Mouse (Mus musculus) midbrain, embryonic 12.5 days (tissue): ENCODE results near the gene Bri3. TPM values are rescaled to one million over a fixed set of nuclear protein-coding genes. Genes with fewer than 3 reads are reported as not detected.

Experiments used
- ATAC-seq: fragments of 200-750 bp; cut with Nextera tagmentation; 2 replicates; pipeline ENCODE4 v1.8.0; 2017; ENCODE audit warnings: low read depth, moderate TSS enrichment, moderate library complexity; ENCODE audit not compliant: low FRiP score
- H3K27ac ChIP-seq: fragments of 300-500 bp; sonication (generic); replicated peaks from 2 replicates; pipeline ENCODE4 v1.5.1; 2016; ENCODE audit warnings: mild to moderate bottlenecking
- H3K27me3 ChIP-seq: fragments of 300-500 bp; sonication (generic); 2 replicates; pipeline ENCODE4 v1.6.1; 2016; ENCODE audit warnings: mild to moderate bottlenecking
- H3K36me3 ChIP-seq: fragments of 300-500 bp; sonication (generic); 2 replicates; pipeline ENCODE4 v1.6.1; 2016
- H3K4me1 ChIP-seq: fragments of 300-500 bp; sonication (generic); 2 replicates; pipeline ENCODE4 v1.6.1; 2016
- H3K4me2 ChIP-seq: fragments of 300-500 bp; sonication (generic); replicated peaks from 2 replicates; pipeline ENCODE4 v1.6.1; 2016; ENCODE audit warnings: mild to moderate bottlenecking, moderate library complexity
- H3K4me3 ChIP-seq: fragments of 300-500 bp; sonication (generic); 2 replicates; pipeline ENCODE4 v1.5.1; 2016; ENCODE audit warnings: mild to moderate bottlenecking
- H3K9ac ChIP-seq: fragments of 300-500 bp; sonication (generic); replicated peaks from 2 replicates; pipeline ENCODE4 v1.6.1; 2016; ENCODE audit warnings: mild to moderate bottlenecking, moderate library complexity
- H3K9me3 ChIP-seq: fragments of 300-500 bp; sonication (generic); 2 replicates; pipeline ENCODE4 v1.6.1; 2016; ENCODE audit warnings: mild to moderate bottlenecking
- WGBS: fragments of 180-500 bp; shearing (Covaris S2); methylation state at CpG from one replicate; pipeline ENCODE4 v1.1.7; 2016; 5-methylcytosine and 5-hydroxymethylcytosine counted together
- polyA plus RNA-seq: library from polyadenylated mRNA; unstranded; fragments of >200 nt; fragmentation: Nextera tagmentation; extraction: Ambion mirVana; gene quantifications from 2 replicates; pipeline ENCODE4 v1.2.1, GENCODE M21; 2016

The Bri3 gene
- polyA plus RNA-seq, 1 experiment from 2014 or later, result 145 TPM

- ATAC-seq, result no peak
- no peak overlapping the region for H3K9ac ChIP-seq
- no peaks in the 10 kb centered on the region; the same call in 1 of the 2 replicates for H3K4me1 ChIP-seq
- H3K27me3 ChIP-seq, result no peaks in the 10 kb centered on the region
- no peaks in the 10 kb centered on the region for H3K9me3 ChIP-seq
- 93% methylated on average over 7 of the region's 7 CpGs for WGBS
- peaks cover 39% of the 10 kb centered on the region for H3K36me3 ChIP-seq
- H3K4me3 ChIP-seq, result no peak overlapping the region
- no peak overlapping the region for H3K27ac ChIP-seq
- no peak overlapping the region for H3K4me2 ChIP-seq
Measured at GRCm38 (mm10) chr5:144269926-144270325, 25.7 kb downstream of the Bri3 start.

GRCm38 (mm10) chr5:144270420-144270819 lies 26.2 kb downstream of the Bri3 start:
- Histone ChIP-seq H3K4me2 (no peak overlapping the region), H3K4me1 (no peaks in the 10 kb centered on the region; the same call in 1 of the 2 replicates), H3K27me3 (no peaks in the 10 kb centered on the region), H3K27ac (no peak overlapping the region), H3K36me3 (peaks cover 36% of the 10 kb centered on the region), H3K9ac (no peak overlapping the region), H3K4me3 (no peak overlapping the region), H3K9me3 (no peaks in the 10 kb centered on the region)
- ATAC-seq, result no peak
- 96% methylated on average over 8 of the region's 8 CpGs for whole genome bisulfite sequencing

DNA sequence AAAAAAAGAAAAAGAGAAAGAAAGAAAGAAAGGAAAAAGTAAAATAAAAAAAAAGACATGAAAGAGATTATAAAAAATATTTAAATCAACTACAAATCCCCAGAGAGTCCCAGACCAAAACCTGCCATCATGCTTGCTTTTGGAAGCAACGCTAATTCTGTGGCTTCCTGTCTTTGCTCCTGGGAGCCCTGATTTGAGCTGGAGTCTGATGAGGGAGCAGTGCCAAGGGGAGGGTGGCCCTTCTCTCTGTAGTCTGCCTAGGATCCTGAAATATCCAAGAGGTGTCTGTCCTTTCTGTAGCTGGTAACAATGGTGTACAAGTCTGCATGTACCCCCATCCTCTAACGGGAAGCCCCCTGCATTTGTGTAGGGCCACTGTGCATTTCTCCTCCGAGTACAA lies 26.9 kb downstream of the Bri3 start:
- Histone ChIP-seq H3K27ac (no peak overlapping the region), H3K27me3 (no peaks in the 10 kb centered on the region), H3K4me1 (no peaks in the 10 kb centered on the region; the same call in 1 of the 2 replicates), H3K9ac (no peak overlapping the region), H3K4me3 (no peak overlapping the region), H3K9me3 (no peaks in the 10 kb centered on the region), H3K4me2 (no peak overlapping the region), H3K36me3 (peaks cover 34% of the 10 kb centered on the region)
- WGBS, result 79% methylated on average over 3 of the region's 3 CpGs
- ATAC-seq, result no peak

- Histone ChIP-seq H3K4me2 (no peak overlapping the region), H3K27me3 (no peaks in the 10 kb centered on the region), H3K27ac (no peak overlapping the region), H3K4me1 (no peaks in the 10 kb centered on the region; the same call in 1 of the 2 replicates), H3K9me3 (no peaks in the 10 kb centered on the region), H3K36me3 (peaks cover 28% of the 10 kb centered on the region), H3K9ac (no peak overlapping the region), H3K4me3 (no peak overlapping the region)
- WGBS, result 82% methylated on average over 5 of the region's 5 CpGs
- no peak for ATAC-seq
Measured at GRCm38 (mm10) chr5:144271772-144272171, 27.5 kb downstream of the Bri3 start.

DNA sequence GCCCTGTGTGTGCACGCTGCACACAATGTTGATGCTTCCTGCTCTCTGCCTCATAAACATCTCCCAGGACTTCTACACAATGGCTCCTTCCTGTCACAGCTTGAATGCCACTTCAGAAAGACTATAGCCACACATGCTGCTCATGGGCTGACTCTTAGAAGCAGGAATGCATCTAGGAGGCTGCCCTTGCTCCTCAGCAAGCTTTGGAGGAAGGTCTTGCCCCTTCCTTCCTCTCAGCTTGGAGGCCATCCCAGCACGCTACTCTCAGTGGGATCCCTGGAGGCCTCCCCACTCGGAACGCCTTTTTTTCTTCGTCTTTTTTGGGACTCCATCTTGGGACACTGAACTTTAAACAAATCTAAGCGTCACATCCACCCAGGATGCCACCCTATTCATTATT lies 30.7 kb downstream of the Bri3 start:
- H3K9me3 ChIP-seq, result no peaks in the 10 kb centered on the region
- no peak for ATAC-seq
- H3K36me3 ChIP-seq, result peaks cover 23% of the 10 kb centered on the region
- no peak overlapping the region for H3K4me3 ChIP-seq
- WGBS, result 51% methylated on average over 6 of the region's 6 CpGs
- no peaks in the 10 kb centered on the region; the same call in 1 of the 2 replicates for H3K4me1 ChIP-seq
- 0 out of 2 replicates have a peak overlapping the region, but pooled peaks have one; percentile 2 for H3K27ac ChIP-seq
- H3K9ac ChIP-seq, result no peak overlapping the region
- H3K27me3 ChIP-seq, result no peaks in the 10 kb centered on the region
- H3K4me2 ChIP-seq, result no peak overlapping the region

GRCm38 (mm10) chr5:144276898-144277630 lies 32.8 kb downstream of the Bri3 start:
- no peak overlapping the region for H3K27ac ChIP-seq
- no peaks in the 10 kb centered on the region; the same call in 1 of the 2 replicates for H3K4me1 ChIP-seq
- WGBS, result 89% methylated on average over 17 of the region's 17 CpGs
- H3K9ac ChIP-seq, result no peak overlapping the region
- H3K4me2 ChIP-seq, result no peak overlapping the region
- no peaks in the 10 kb centered on the region for H3K9me3 ChIP-seq
- no peak overlapping the region for H3K4me3 ChIP-seq
- H3K36me3 ChIP-seq, result peaks cover 21% of the 10 kb centered on the region
- no peaks in the 10 kb centered on the region for H3K27me3 ChIP-seq
- ATAC-seq, result no peak

DNA sequence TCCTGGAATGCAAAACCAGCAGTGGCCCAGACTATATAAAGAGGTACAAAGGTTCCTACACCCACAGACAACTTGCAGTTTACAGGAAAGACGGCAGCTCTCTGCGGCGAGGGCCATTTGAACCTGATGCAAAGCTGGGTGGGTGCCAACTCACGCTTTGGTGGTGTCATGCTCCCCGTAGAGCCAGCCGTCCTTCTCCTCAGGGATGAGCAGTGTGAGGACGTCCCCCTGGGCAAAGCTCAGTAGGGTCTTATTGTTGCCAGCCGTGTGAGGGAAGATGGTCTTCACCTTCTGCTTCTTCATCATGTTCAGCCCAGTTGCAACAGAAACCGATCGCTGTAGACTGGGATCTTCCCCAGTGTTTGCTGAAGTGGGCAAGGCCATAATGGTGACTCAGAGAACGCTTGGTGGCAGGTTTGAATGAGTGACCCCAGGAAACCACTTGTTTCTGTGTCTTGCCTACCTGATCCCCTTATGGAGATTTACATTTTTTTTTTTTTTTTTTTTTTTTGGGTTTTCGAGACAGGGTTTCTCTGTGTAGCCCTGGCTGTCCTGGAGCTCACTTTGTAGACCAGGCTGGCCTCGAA lies 34.2 kb downstream of the Bri3 start:
- WGBS, result 92% methylated on average over 12 of the region's 13 CpGs

DNA sequence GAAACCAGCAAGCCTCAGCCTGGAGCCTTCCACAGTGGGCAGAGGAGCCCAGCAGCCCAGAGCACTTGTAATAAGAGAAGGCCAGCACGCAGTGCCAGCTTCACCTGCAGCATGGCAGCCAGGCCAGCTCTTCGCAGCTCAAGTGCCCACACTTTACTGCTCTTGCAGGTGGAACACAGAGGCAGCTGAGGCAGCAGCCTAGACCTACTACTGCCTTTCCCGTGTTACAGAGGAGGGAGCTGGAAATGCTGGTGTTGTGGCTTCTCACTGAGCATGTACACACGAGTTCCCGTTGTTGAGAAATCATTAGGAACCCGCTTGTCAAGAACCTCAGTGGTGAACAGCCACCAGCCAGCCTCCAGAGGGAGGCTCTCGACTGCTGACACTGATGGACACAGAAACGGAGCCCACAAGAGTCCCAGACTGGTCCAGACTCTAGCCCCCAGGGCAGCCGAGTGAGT lies 34.9 kb downstream of the Bri3 start:
- Histone ChIP-seq H3K4me3 (no peak overlapping the region), H3K27me3 (no peaks in the 10 kb centered on the region), H3K9me3 (no peaks in the 10 kb centered on the region), H3K4me1 (no peaks in the 10 kb centered on the region; the same call in 1 of the 2 replicates), H3K27ac (no peak overlapping the region), H3K4me2 (no peak overlapping the region), H3K9ac (no peak overlapping the region), H3K36me3 (peaks cover 21% of the 10 kb centered on the region)
- whole genome bisulfite sequencing, result 86% methylated on average over 9 of the region's 9 CpGs
- ATAC-seq, result no peak

More for the DNA sequence above, 34.2 kb downstream of the Bri3 start:
- Histone ChIP-seq H3K4me2 (no peak overlapping the region), H3K4me1 (no peaks in the 10 kb centered on the region; the same call in 1 of the 2 replicates), H3K9me3 (no peaks in the 10 kb centered on the region), H3K4me3 (no peak overlapping the region), H3K9ac (no peak overlapping the region), H3K27me3 (no peaks in the 10 kb centered on the region), H3K36me3 (peaks cover 21% of the 10 kb centered on the region), H3K27ac (no peak overlapping the region)
- no peak for ATAC-seq

GRCm38 (mm10) chr5:144279926-144280325 lies 35.7 kb downstream of the Bri3 start:
- H3K27ac ChIP-seq, result no peak overlapping the region
- no peak overlapping the region for H3K4me3 ChIP-seq
- no peaks in the 10 kb centered on the region; the same call in 1 of the 2 replicates for H3K4me1 ChIP-seq
- ATAC-seq, result no peak
- no peaks in the 10 kb centered on the region for H3K27me3 ChIP-seq
- H3K36me3 ChIP-seq, result peaks cover 21% of the 10 kb centered on the region
- H3K9ac ChIP-seq, result no peak overlapping the region
- no peak overlapping the region for H3K4me2 ChIP-seq
- WGBS, result 97% methylated on average over 13 of the region's 13 CpGs
- H3K9me3 ChIP-seq, result no peaks in the 10 kb centered on the region

GRCm38 (mm10) chr5:144282470-144283260 lies 38.4 kb downstream of the Bri3 start:
- no peak overlapping the region for H3K9ac ChIP-seq
- H3K9me3 ChIP-seq, result no peaks in the 10 kb centered on the region
- no peak overlapping the region for H3K4me3 ChIP-seq
- H3K27me3 ChIP-seq, result no peaks in the 10 kb centered on the region
- H3K4me1 ChIP-seq, result no peaks in the 10 kb centered on the region
- ATAC-seq, result no peak
- 76% methylated on average over 11 of the region's 11 CpGs for WGBS
- no peak overlapping the region for H3K4me2 ChIP-seq
- H3K27ac ChIP-seq, result no peak overlapping the region
- peaks cover 16% of the 10 kb centered on the region for H3K36me3 ChIP-seq

DNA sequence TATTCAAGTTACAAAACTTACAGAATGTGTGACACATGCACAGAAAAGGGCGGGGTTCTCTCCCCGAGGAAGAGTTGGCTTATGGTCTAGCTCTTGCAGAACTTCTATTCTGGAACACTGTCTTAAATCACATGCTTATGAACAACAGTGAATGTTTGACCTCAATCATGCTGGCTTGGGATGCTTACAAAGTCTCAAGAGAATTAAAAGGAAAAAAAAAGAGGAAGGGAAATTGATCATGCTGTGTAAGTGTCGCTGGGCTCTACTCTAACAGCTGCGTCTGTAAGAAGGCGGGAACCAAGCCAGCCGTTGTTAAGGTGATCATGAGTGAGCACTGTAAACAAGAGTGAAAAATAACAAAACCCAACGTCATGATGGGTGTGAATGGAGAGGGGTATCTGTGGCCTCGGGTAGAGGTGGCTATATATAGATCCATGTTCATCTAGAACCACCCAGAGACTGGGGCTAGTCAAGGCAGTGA lies 39.4 kb downstream of the Bri3 start:
- no peak overlapping the region for H3K27ac ChIP-seq
- no peak overlapping the region for H3K9ac ChIP-seq
- H3K9me3 ChIP-seq, result no peaks in the 10 kb centered on the region
- H3K4me3 ChIP-seq, result no peak overlapping the region
- no peaks in the 10 kb centered on the region for H3K27me3 ChIP-seq
- no peaks in the 10 kb centered on the region for H3K4me1 ChIP-seq
- H3K36me3 ChIP-seq, result peaks cover 13% of the 10 kb centered on the region
- 77% methylated on average over 8 of the region's 8 CpGs for WGBS
- ATAC-seq, result no peak
- no peak overlapping the region for H3K4me2 ChIP-seq

DNA sequence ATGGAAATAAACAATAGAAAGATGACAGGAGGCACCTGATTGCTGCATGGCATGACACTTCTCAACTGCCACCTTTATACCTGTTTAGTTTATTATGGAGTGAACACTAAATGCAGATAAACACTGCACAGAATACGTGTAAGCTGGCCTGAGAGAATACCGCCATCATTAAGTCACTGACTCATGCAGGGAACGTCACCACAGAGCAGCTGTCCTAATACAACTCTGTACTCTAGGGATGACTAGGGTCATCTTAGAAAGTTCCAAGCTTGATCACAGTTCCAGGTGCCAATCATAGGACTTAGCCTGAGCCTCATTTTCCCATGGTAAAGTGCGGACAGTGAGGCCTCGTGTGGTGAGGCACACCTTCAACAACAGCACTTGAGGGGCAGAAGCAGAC lies 40.4 kb downstream of the Bri3 start:
- 86% methylated on average over 5 of the region's 5 CpGs for WGBS
- Histone ChIP-seq H3K4me1 (no peaks in the 10 kb centered on the region), H3K4me2 (no peak overlapping the region), H3K36me3 (0 out of 2 replicates have a peak, but pooled peaks cover 5% of the 10 kb centered on the region), H3K4me3 (no peak overlapping the region), H3K9me3 (no peaks in the 10 kb centered on the region), H3K27me3 (no peaks in the 10 kb centered on the region), H3K9ac (no peak overlapping the region), H3K27ac (no peak overlapping the region)
- no peak for ATAC-seq
